Mouse (Mus musculus) ovary, postnatal 36 days (tissue): Measurements from ENCODE around the gene Eno1.
A peak's percentile ranks its signal among the peaks of the same experiment; 100 is the strongest.
"Not testable (repeated sequence)": the region's sequence is repeated elsewhere in the genome, so short reads cannot be mapped to it uniquely, and the experiment has no call there.

ENCODE experiments used
- DNase-seq: peaks from one replicate; pipeline ENCODE4 v3.0.0; 2022; ENCODE audit warnings: low spot score, mixed read lengths

Eno1 gene

GRCm38 (mm10) chr4:150249731-150250270, 13.3 kb downstream of the Eno1 start:
- no peak for DNase-seq

- no peak for DNase-seq
These were observed 14.3 kb downstream of the Eno1 start for GRCm38 (mm10) chr4:150250549-150251422.

GRCm38 (mm10) chr4:150254416-150254815, 17.9 kb downstream of the Eno1 start:
- no peak for DNase-seq

- no peak for DNase-seq
These were observed 18.7 kb downstream of the Eno1 start for GRCm38 (mm10) chr4:150255181-150255580.

GRCm38 (mm10) chr4:150257252-150258204, 21.0 kb downstream of the Eno1 start:
- peak; percentile 83 for DNase-seq

GRCm38 (mm10) chr4:150258388-150258787, 21.9 kb downstream of the Eno1 start:
- DNase-seq, result no peak

GRCm38 (mm10) chr4:150259577-150259976, 23.1 kb downstream of the Eno1 start:
- no peak for DNase-seq

GRCm38 (mm10) chr4:150260111-150260510, 23.6 kb downstream of the Eno1 start:
- no peak for DNase-seq

- no peak for DNase-seq
These were observed 24.2 kb downstream of the Eno1 start for GRCm38 (mm10) chr4:150260745-150261144.

- DNase-seq, result no peak
These were observed 25.8 kb downstream of the Eno1 start for GRCm38 (mm10) chr4:150262301-150262700.

- DNase-seq, result no peak
These were observed 28.4 kb downstream of the Eno1 start for GRCm38 (mm10) chr4:150264903-150265302.

GRCm38 (mm10) chr4:150265471-150265870, 28.9 kb downstream of the Eno1 start:
- DNase-seq, result no peak

- DNase-seq, result no peak
These were observed 30.2 kb downstream of the Eno1 start for GRCm38 (mm10) chr4:150266655-150267223.

GRCm38 (mm10) chr4:150268674-150269653, 32.4 kb downstream of the Eno1 start:
- no peak for DNase-seq

- DNase-seq, result no peak
These were observed 33.2 kb downstream of the Eno1 start for GRCm38 (mm10) chr4:150269679-150270078.

GRCm38 (mm10) chr4:150270718-150271117, 34.2 kb downstream of the Eno1 start:
- DNase-seq, result not testable (repeated sequence)

- DNase-seq, result no peak
These were observed 36.2 kb downstream of the Eno1 start for GRCm38 (mm10) chr4:150272725-150273124.

GRCm38 (mm10) chr4:150275531-150275930, 39.0 kb downstream of the Eno1 start:
- DNase-seq, result no peak

GRCm38 (mm10) chr4:150279336-150279735, 42.8 kb downstream of the Eno1 start:
- not testable (repeated sequence) for DNase-seq

- DNase-seq, result no peak
These were observed 43.5 kb downstream of the Eno1 start for GRCm38 (mm10) chr4:150280002-150280401.

GRCm38 (mm10) chr4:150280459-150280858, 43.9 kb downstream of the Eno1 start:
- DNase-seq, result no peak
